29 mouse cellular contexts compared by ENCODE assay signal in the genomic region with DNA sequence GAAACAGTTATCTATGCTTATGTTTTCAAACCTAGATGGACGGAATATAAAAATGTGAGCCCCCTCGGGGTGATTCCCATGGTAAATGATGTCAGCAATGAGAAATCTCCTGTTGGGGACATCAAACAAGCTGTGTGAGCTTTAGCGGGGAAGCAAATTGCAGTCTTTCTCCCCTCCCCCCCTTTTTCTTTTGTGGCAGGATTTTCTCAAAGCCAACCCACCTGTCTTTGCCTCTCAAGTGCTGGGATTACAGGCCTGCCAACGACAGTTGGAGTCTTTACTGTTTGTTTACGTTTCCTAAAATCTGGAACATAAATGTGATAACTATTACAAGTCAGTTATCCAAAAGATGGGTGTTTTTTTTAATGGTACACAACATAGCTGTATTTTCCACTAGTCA.
DNase-seq lines count a peak whose midpoint lies in the region; ATAC-seq and TF ChIP-seq lines count a peak whose summit lies in the region.
"Had no signal": no experiment of that assay in that cellular context is flagged by ENCODE, and none has a peak within 500 bp of the region (broad histone marks: within the 10 kb centered on the region; RNA-seq: fewer than 3 reads in every experiment).

No protein-coding gene starts in this region.

- no peak overlapping the region for H3K27ac ChIP-seq in limb, embryonic 14.5 days (replicated peaks; ENCODE audit: low read depth, low read length)
- H3K27ac ChIP-seq in limb, embryonic 10.5 days = no peak overlapping the region
- H3K27ac ChIP-seq: embryonic facial prominence, embryonic 15.5 days; forebrain, embryonic 12.5 days; heart, adult 2 months; heart, embryonic 10.5 days; heart, embryonic 13.5 days; hindbrain, embryonic 14.5 days; hindbrain, postnatal 0 days had no signal

- no peak for TF ChIP-seq POLR2A in limb, embryonic 14.5 days (IDR thresholded peaks at IDR 0.05; ENCODE audit: borderline replicate concordance, extremely low read depth, insufficient read depth, insufficient read length)

- H3K4me1 ChIP-seq in limb, embryonic 14.5 days (ENCODE audit: control insufficient read depth, insufficient read depth, low read length) = no peaks in the 10 kb centered on the region
- H3K4me1 ChIP-seq in limb, embryonic 10.5 days = no peaks in the 10 kb centered on the region
- H3K4me1 ChIP-seq: embryonic facial prominence, embryonic 15.5 days; heart, embryonic 10.5 days; heart, embryonic 13.5 days had no signal

- H3K36me3 ChIP-seq in limb, embryonic 14.5 days (ENCODE audit: control insufficient read depth, insufficient read depth, low read length) = no peaks in the 10 kb centered on the region
- no peaks in the 10 kb centered on the region for H3K36me3 ChIP-seq in limb, embryonic 10.5 days
- H3K36me3 ChIP-seq in C2C12 (ENCODE audit: control insufficient read depth, insufficient read depth) = no peaks in the 10 kb centered on the region
- H3K36me3 ChIP-seq: embryonic facial prominence, embryonic 15.5 days; forebrain, embryonic 12.5 days; G1E; heart, embryonic 10.5 days; heart, embryonic 13.5 days had no signal

- 29% methylated on average over 5 of the region's 5 CpGs for WGBS in limb, embryonic 14.5 days
- WGBS in limb, embryonic 10.5 days = 28% methylated on average over 5 of the region's 5 CpGs

- ATAC-seq in limb, embryonic 14.5 days (ENCODE audit: low FRiP score, low read depth) = peak; percentile 62; the same call in 1 of the 2 replicates
- ATAC-seq in megakaryocyte, adult 5-6 weeks (ENCODE audit: poor library complexity, severe bottlenecking) = no peak
- ATAC-seq: forebrain, embryonic 16.5 days; hindbrain, postnatal 0 days; inflammation-experienced regulatory T-cells, adult 6 months; intestine, embryonic 16.5 days had no signal

- no peak overlapping the region for H3K4me3 ChIP-seq in limb, embryonic 14.5 days (replicated peaks; ENCODE audit: low read length)
- no peak overlapping the region for H3K4me3 ChIP-seq in limb, embryonic 10.5 days
- no peak overlapping the region for H3K4me3 ChIP-seq in C2C12 (ENCODE audit: insufficient read depth, poor library complexity, severe bottlenecking)
- H3K4me3 ChIP-seq: embryonic facial prominence, embryonic 15.5 days; forebrain, embryonic 12.5 days; heart, adult 2 months; heart, embryonic 10.5 days; heart, embryonic 13.5 days had no signal

- DNase-seq in embryo, embryonic 10.5 days (ENCODE audit: low spot score) = peak; percentile 24
- no peak for DNase-seq in embryo, embryonic 10 days (ENCODE audit: low spot score)
- DNase-seq in limb, embryonic 14.5 days (ENCODE audit: low spot score) = peak; percentile 24
- no peak for DNase-seq in limb, embryonic 10.5 days (ENCODE audit: low spot score)
- peak; percentile 10 for DNase-seq in embryo, embryonic 9.5 days (ENCODE audit: extremely low spot score)
- DNase-seq in Muller cell, postnatal 12 days (ENCODE audit: inconsistent ontology term) = no peak
- DNase-seq: adrenal gland, adult 8-10 months; adrenal gland, postnatal 25 days; cerebellum, adult 18-20 months; cerebellum, adult 9-10 months; cerebellum, postnatal 14 days; gastrocnemius, postnatal 10 days; gastrocnemius, postnatal 36 days; heart, adult 2 months; heart, postnatal 14 days; heart, postnatal 4 days had no signal

- no peaks in the 10 kb centered on the region for H3K9me3 ChIP-seq in limb, embryonic 14.5 days (ENCODE audit: control insufficient read depth, low read length)
- H3K9me3 ChIP-seq in limb, embryonic 10.5 days (replicated peaks) = no peaks in the 10 kb centered on the region
- H3K9me3 ChIP-seq: embryonic facial prominence, embryonic 15.5 days; forebrain, embryonic 12.5 days; G1E; heart, embryonic 10.5 days; heart, embryonic 13.5 days had no signal

- no peak overlapping the region for H3K4me2 ChIP-seq in limb, embryonic 14.5 days (replicated peaks; ENCODE audit: low read depth, low read length, severe bottlenecking)
- H3K4me2 ChIP-seq: embryonic facial prominence, embryonic 15.5 days; forebrain, embryonic 12.5 days; heart, embryonic 13.5 days; hindbrain, embryonic 14.5 days had no signal

- no peak for TF ChIP-seq CTCF in C2C12 (IDR thresholded peaks at IDR 0.05; ENCODE audit: control insufficient read depth, insufficient read depth, insufficient read length)

- H3K27me3 ChIP-seq in limb, embryonic 14.5 days (ENCODE audit: control insufficient read depth, insufficient read depth, low read length) = no peaks in the 10 kb centered on the region
- peaks cover 67% of the 10 kb centered on the region for H3K27me3 ChIP-seq in limb, embryonic 10.5 days (ENCODE audit: low read depth, poor library complexity, severe bottlenecking)
- H3K27me3 ChIP-seq in C2C12 (ENCODE audit: control insufficient read depth, insufficient read depth, insufficient read length) = no peaks in the 10 kb centered on the region
- H3K27me3 ChIP-seq: CH12.LX; embryonic facial prominence, embryonic 15.5 days; heart, embryonic 13.5 days had no signal

- no peak overlapping the region for H3K9ac ChIP-seq in limb, embryonic 14.5 days (ENCODE audit: low read depth, low read length, severe bottlenecking)
- H3K9ac ChIP-seq: embryonic facial prominence, embryonic 15.5 days; forebrain, embryonic 12.5 days; heart, embryonic 13.5 days; hindbrain, embryonic 14.5 days had no signal

- no peaks in the 10 kb centered on the region for H3K79me3 ChIP-seq in C2C12 (ENCODE audit: low read depth)

- no peaks in the 10 kb centered on the region for H3K79me2 ChIP-seq in C2C12 (ENCODE audit: control insufficient read depth, insufficient read depth)

- no peak overlapping the region for H3ac ChIP-seq in C2C12 (ENCODE audit: control insufficient read depth, insufficient read length, low read depth)

TF ChIP-seq in C2C12, 6 proteins besides CTCF, POLR2A, EP300 and RAD21:
- TF ChIP-seq MAX (IDR thresholded peaks at IDR 0.05) (no peak), MYOD1 (IDR thresholded peaks at IDR 0.05; ENCODE audit: control insufficient read depth, insufficient read length, low read depth) (peak; percentile 63)

Comparison
In these comparisons a context has a peak if more than half of its experiments do, and no peak if none do; other contexts are left out.
1. DNase-seq: peak in embryo, embryonic 10.5 days (single experiment), limb, embryonic 14.5 days (single experiment) and embryo, embryonic 9.5 days (single experiment); none in embryo, embryonic 10 days (single experiment), limb, embryonic 10.5 days (single experiment) and Muller cell, postnatal 12 days (single experiment).